Mouse (Mus musculus) brain, embryonic 14.5 days (tissue): ENCODE results near the gene Prkg1. TPM values are rescaled to one million over a fixed set of nuclear protein-coding genes. Genes with fewer than 3 reads are reported as not detected.
A peak's percentile ranks its signal among the peaks of the same experiment; 100 is the strongest.

ENCODE experiments used
- DNase-seq: peaks from one replicate; pipeline ENCODE4 v3.0.0-alpha.2; 2011; ENCODE audit warnings: low read depth
- CTCF ChIP-seq: fragments of 200-500 bp; IDR thresholded peaks from 2 replicates; pipeline ENCODE4 v1.5.1; 2012; ENCODE audit warnings: inconsistent platforms, mild to moderate bottlenecking, moderate library complexity, borderline replicate concordance; ENCODE audit not compliant: insufficient read depth, insufficient read length; ENCODE audit errors: extremely low read depth
- POLR2A ChIP-seq: fragments of 200-500 bp; IDR thresholded peaks from 2 replicates; pipeline ENCODE4 v1.6.1; 2012; ENCODE audit warnings: mild to moderate bottlenecking, inconsistent platforms, borderline replicate concordance; ENCODE audit not compliant: poor library complexity, insufficient read depth, insufficient read length, severe bottlenecking; ENCODE audit errors: extremely low read depth
- polyA plus RNA-seq: library from polyadenylated mRNA; depleted of rRNA; stranded (reverse); fragments of >200 nt; gene quantifications from 2 replicates; pipeline ENCODE4 v1.2.3, GENCODE M21; 2012

Gene Prkg1
- polyA plus RNA-seq, 1 experiment, result 4.5 TPM

- TF ChIP-seq CTCF, result no peak
- TF ChIP-seq POLR2A, result no peak
- no peak for DNase-seq
These were observed 766.3 kb downstream of the Prkg1 start for GRCm38 (mm10) chr19:30998572-30998971.

- no peak for TF ChIP-seq POLR2A
- TF ChIP-seq CTCF, result no peak
- DNase-seq, result peak; percentile 56
These were observed 774.4 kb downstream of the Prkg1 start for GRCm38 (mm10) chr19:30990390-30990789.

GRCm38 (mm10) chr19:30982436-30982835 lies 782.4 kb downstream of the Prkg1 start:
- DNase-seq, result peak; percentile 24
- no peak for TF ChIP-seq POLR2A
- TF ChIP-seq CTCF, result no peak

- no peak for TF ChIP-seq CTCF
- TF ChIP-seq POLR2A, result no peak
- DNase-seq, result no peak
These were observed 786.7 kb downstream of the Prkg1 start for GRCm38 (mm10) chr19:30978096-30978495.

GRCm38 (mm10) chr19:30950610-30951009 lies 814.2 kb downstream of the Prkg1 start:
- TF ChIP-seq POLR2A (no peak), CTCF (no peak)
- DNase-seq, result no peak

- no peak for TF ChIP-seq POLR2A
- no peak for TF ChIP-seq CTCF
- DNase-seq, result no peak
These were observed 816.6 kb downstream of the Prkg1 start for GRCm38 (mm10) chr19:30948202-30948601.

- DNase-seq, result peak; percentile 15
- TF ChIP-seq CTCF (no peak), POLR2A (no peak)
These were observed 822.4 kb downstream of the Prkg1 start for GRCm38 (mm10) chr19:30942369-30942992.

- no peak for TF ChIP-seq POLR2A
- TF ChIP-seq CTCF, result no peak
These were observed 826.8 kb downstream of the Prkg1 start for GRCm38 (mm10) chr19:30938058-30938457.

GRCm38 (mm10) chr19:30931469-30932192 lies 833.2 kb downstream of the Prkg1 start:
- TF ChIP-seq POLR2A, result no peak
- no peak for TF ChIP-seq CTCF
- no peak for DNase-seq

More at GRCm38 (mm10) chr19:30938058-30938457, 826.8 kb downstream of the Prkg1 start:
- no peak for DNase-seq

GRCm38 (mm10) chr19:30924032-30924431 lies 840.8 kb downstream of the Prkg1 start:
- DNase-seq, result no peak
- no peak for TF ChIP-seq CTCF
- TF ChIP-seq POLR2A, result no peak

- no peak for TF ChIP-seq POLR2A
- TF ChIP-seq CTCF, result peak; percentile 23; the same call in 1 of the 2 replicates
- no peak for DNase-seq
These were observed 862.5 kb downstream of the Prkg1 start for GRCm38 (mm10) chr19:30902290-30902689.
